Mouse (Mus musculus): ENCODE measurements at regions not wholly inside any gene's neighbourhood (a gene's known extent, or its start where the extent isn't known, plus 50 kb on each side); places are given as distances from the start of the nearest gene placed in this dataset.
A peak's percentile ranks its signal among the peaks of the same experiment; 100 is the strongest.

- no peak for DNase-seq (ENCODE audit: low read depth, low spot score)
Measured at GRCm38 (mm10) chr11:79765396-79765795, 174.4 kb downstream of the Rab11fip4 start.

- no peak for DNase-seq (ENCODE audit: low read depth, low spot score)
Measured at GRCm38 (mm10) chr11:79764026-79764425, 173.0 kb downstream of the Rab11fip4 start.

GRCm38 (mm10) chr11:79762654-79763053 is 171.6 kb downstream of the Rab11fip4 start:
- DNase-seq (ENCODE audit: low read depth, low spot score): no peak

- no peak for DNase-seq (ENCODE audit: low read depth, low spot score)
Measured at GRCm38 (mm10) chr11:79762027-79762426, 171.0 kb downstream of the Rab11fip4 start.

- DNase-seq (ENCODE audit: low read depth, low spot score): no peak
Measured at GRCm38 (mm10) chr11:79760533-79760932, 169.5 kb downstream of the Rab11fip4 start.

GRCm38 (mm10) chr11:79758281-79758680 is 167.3 kb downstream of the Rab11fip4 start:
- no peak for DNase-seq (ENCODE audit: low read depth, low spot score)

- DNase-seq (ENCODE audit: low read depth, low spot score): no peak
Measured at GRCm38 (mm10) chr11:79757513-79758071, 166.6 kb downstream of the Rab11fip4 start.

GRCm38 (mm10) chr11:79756305-79756846 is 165.4 kb downstream of the Rab11fip4 start:
- DNase-seq (ENCODE audit: low read depth, low spot score): no peak

- no peak for DNase-seq (ENCODE audit: low read depth, low spot score)
Measured at GRCm38 (mm10) chr11:79753491-79753890, 162.5 kb downstream of the Rab11fip4 start.

GRCm38 (mm10) chr11:79752717-79753480 is 161.9 kb downstream of the Rab11fip4 start:
- DNase-seq (ENCODE audit: low read depth, low spot score): no peak

GRCm38 (mm10) chr11:79751751-79752716 is 161.0 kb downstream of the Rab11fip4 start:
- DNase-seq (ENCODE audit: low read depth, low spot score): no peak

- DNase-seq (ENCODE audit: low read depth, low spot score): no peak
Measured at GRCm38 (mm10) chr11:79750943-79751342, 159.9 kb downstream of the Rab11fip4 start.

- DNase-seq (ENCODE audit: low read depth, low spot score): no peak
Measured at GRCm38 (mm10) chr11:79749755-79750434, 158.9 kb downstream of the Rab11fip4 start.

GRCm38 (mm10) chr11:79749141-79749540 is 158.1 kb downstream of the Rab11fip4 start:
- peak; percentile 73 for DNase-seq (ENCODE audit: low read depth, low spot score)

- no peak for DNase-seq (ENCODE audit: low read depth, low spot score)
Measured at GRCm38 (mm10) chr11:79748606-79749125, 157.7 kb downstream of the Rab11fip4 start.

- DNase-seq (ENCODE audit: low read depth, low spot score): no peak
Measured at GRCm38 (mm10) chr11:79747801-79748200, 156.8 kb downstream of the Rab11fip4 start.

All from retina, adult 2 months (tissue).